Comparison of ENCODE assay signal across 8 mouse cellular contexts in the genomic region with DNA sequence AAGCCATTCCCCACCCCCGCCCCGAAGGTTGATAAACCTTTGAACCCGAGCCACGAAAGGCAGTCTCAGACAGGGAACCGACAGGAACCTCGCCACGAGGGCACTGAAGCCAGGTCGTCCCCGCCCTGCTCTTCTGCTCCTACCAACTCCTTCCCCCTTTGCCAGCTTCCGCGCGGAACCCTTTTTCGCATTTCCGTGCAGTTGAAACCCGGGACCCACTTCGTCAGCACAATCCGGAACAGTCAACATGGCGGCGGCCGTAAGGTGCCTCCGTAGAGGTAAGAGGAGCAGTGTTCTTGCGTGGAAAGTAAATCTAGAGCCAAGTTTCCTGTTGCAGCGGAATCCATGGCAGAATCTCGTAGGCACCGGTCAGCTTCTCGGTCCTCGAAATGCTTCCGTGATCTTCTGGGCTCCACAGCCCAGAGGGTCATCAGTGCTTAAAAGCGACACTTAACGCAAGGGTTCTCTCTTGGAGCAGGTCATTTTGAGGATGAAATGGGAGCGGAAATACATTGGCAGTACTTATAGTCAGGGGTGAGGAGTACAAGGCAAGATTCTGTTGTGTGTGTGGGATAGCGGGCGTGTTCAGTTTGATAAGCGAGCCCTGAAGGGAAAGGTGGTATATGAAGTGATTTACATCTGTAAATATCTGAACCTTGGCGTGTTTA. TPM values are rescaled to one million over a fixed set of nuclear protein-coding genes. Genes with fewer than 3 reads are reported as not detected.
DNase-seq lines count a peak whose midpoint lies in the region; ATAC-seq and TF ChIP-seq lines count a peak whose summit lies in the region.

No protein-coding gene starts in this region.

- H3K9ac ChIP-seq in hindbrain, postnatal 0 days (replicated peaks; ENCODE audit: low read length) = peak overlapping the region; percentile 62

- intact Hi-C loops in gastrocnemius, adult 2 months (cut with DNase I) = loop anchor here (2.0 to 10.0 kb wide), 2 partner anchors 47 to 135 kb away; no protein-coding TSS in a partner anchor
- intact Hi-C loops in left cerebral cortex, adult 2 months (cut with DNase I) = loop anchor here (1.0 kb wide), 1 partner anchor 48 kb away; no protein-coding TSS in a partner anchor

- H3K4me1 ChIP-seq in hindbrain, postnatal 0 days (ENCODE audit: insufficient read depth, low read length) = peaks cover 9% of the 10 kb centered on the region; the same call in 1 of the 2 replicates

- peaks cover 4% of the 10 kb centered on the region; the same call in 1 of the 2 replicates for H3K36me3 ChIP-seq in hindbrain, postnatal 0 days (ENCODE audit: insufficient read depth, low read length)

- H3K27ac ChIP-seq in gastrocnemius, adult 2 months = peak overlapping the region; percentile 88
- peak overlapping the region; percentile 75 for H3K27ac ChIP-seq in hindbrain, postnatal 0 days
- peak overlapping the region; percentile 91 for H3K27ac ChIP-seq in left cerebral cortex, adult 2 months

- H3K9me3 ChIP-seq in hindbrain, postnatal 0 days (ENCODE audit: low read length) = no peaks in the 10 kb centered on the region

- peak; percentile 95 for DNase-seq in ZHBTc4 (ENCODE audit: low read depth, low spot score)
- peak; percentile 95 for DNase-seq in gastrocnemius, adult 2 months
- peak; percentile 95 for DNase-seq in hindbrain, postnatal 0 days (ENCODE audit: low spot score)
- DNase-seq in left cerebral cortex, adult 2 months (ENCODE audit: extremely low spot score in 1 of 2, low spot score in 2 of 2) = peak; percentile 89 to 93
- DNase-seq in right cerebral cortex, adult 2 months (ENCODE audit: low spot score in 2 of 2) = peak; percentile 92 to 96
- DNase-seq in urinary bladder, postnatal 14 days (ENCODE audit: low spot score) = peak; percentile 92

- peak overlapping the region; percentile 92 for H3K4me3 ChIP-seq in gastrocnemius, adult 2 months
- peak overlapping the region; percentile 66 for H3K4me3 ChIP-seq in hindbrain, postnatal 0 days (ENCODE audit: low read length)
- peak overlapping the region; percentile 80 for H3K4me3 ChIP-seq in left cerebral cortex, adult 2 months

- peak overlapping the region; percentile 88 for H3K4me2 ChIP-seq in hindbrain, postnatal 0 days (ENCODE audit: low read depth, low read length)

- TF ChIP-seq CTCF in gastrocnemius, adult 2 months (IDR thresholded peaks at IDR 0.05) = no peak
- no peak for TF ChIP-seq CTCF in hindbrain, postnatal 0 days (IDR thresholded peaks at IDR 0.05; ENCODE audit: low read depth)
- TF ChIP-seq CTCF in left cerebral cortex, adult 2 months (IDR thresholded peaks at IDR 0.05) = no peak

- peak; percentile 92 for ATAC-seq in common myeloid progenitor, adult 5-6 weeks (replicated peaks; ENCODE audit: low read depth, poor library complexity, severe bottlenecking)
- ATAC-seq in hindbrain, postnatal 0 days = peak; percentile 97
- peak; percentile 97 for ATAC-seq in megakaryocyte, adult 5-6 weeks (ENCODE audit: poor library complexity, severe bottlenecking)

- under 1% methylated on average over 35 of the region's 35 CpGs for WGBS in hindbrain, postnatal 0 days

- H3K27me3 ChIP-seq in hindbrain, postnatal 0 days (ENCODE audit: insufficient read depth, low read length) = no peaks in the 10 kb centered on the region

RNA-seq across cellular contexts. Expression of a gene that starts 0.8 kb away (rescaled TPM):
- 47.1 and 47.7 TPM in 2 replicates for total RNA-seq in common myeloid progenitor, adult 5-6 weeks (2017)
- total RNA-seq in gastrocnemius, adult 2 months (2021) = 10 to 100 TPM; 22.6 to 28.4 TPM
- total RNA-seq in hindbrain, postnatal 0 days (2014; rRNA removed) = 13.7 and 16.8 TPM in 2 replicates
- 12.3 and 14.2 TPM in 2 replicates for polyA plus RNA-seq in hindbrain, postnatal 0 days (2015; fragmentation: Nextera tagmentation; extraction: Ambion mirVana)
- total RNA-seq in left cerebral cortex, adult 2 months (2021) = 10 to 100 TPM; 14.1 to 15.1 TPM
- total RNA-seq in megakaryocyte, adult 5-6 weeks (2015) = 24.4 and 27.6 TPM in 2 replicates
- total RNA-seq in megakaryocyte, adult 5-6 weeks (2017) = 33.4 and 38.2 TPM in 2 replicates

RNA-seq across cellular contexts. Expression of a gene that starts 46.1 kb away (rescaled TPM):
- 84.6 and 130 TPM in 2 replicates for total RNA-seq in common myeloid progenitor, adult 5-6 weeks (2017)
- 10 to 100 TPM; 27.9 to 33.4 TPM for total RNA-seq in gastrocnemius, adult 2 months (2021)
- 17.7 and 24.0 TPM in 2 replicates for total RNA-seq in hindbrain, postnatal 0 days (2014; rRNA removed)
- polyA plus RNA-seq in hindbrain, postnatal 0 days (2015; fragmentation: Nextera tagmentation; extraction: Ambion mirVana) = 17.8 and 21.1 TPM in 2 replicates
- 10 to 100 TPM; 73.4 to 78.3 TPM for total RNA-seq in left cerebral cortex, adult 2 months (2021)
- 87.4 and 95.4 TPM in 2 replicates for total RNA-seq in megakaryocyte, adult 5-6 weeks (2015)
- total RNA-seq in megakaryocyte, adult 5-6 weeks (2017) = 81.4 and 85.0 TPM in 2 replicates

Comparison
In these comparisons a context has a peak if more than half of its experiments do, and no peak if none do; other contexts are left out.
1. Peak in every context shown above with its lines: DNase-seq, ATAC-seq, H3K4me3 ChIP-seq and H3K27ac ChIP-seq.